Mouse (Mus musculus) liver, adult 2 months (tissue): ENCODE measurements around the gene Sh3kbp1. TPM values are rescaled to one million over a fixed set of nuclear protein-coding genes. Genes with fewer than 3 reads are reported as not detected.

Experiments used
- DNase-seq: peaks from one replicate; pipeline ENCODE4 v3.0.0-alpha.2; 2011; ENCODE audit warnings: low read depth, low spot score; ENCODE audit errors: extremely low read depth
- H3K27ac ChIP-seq: fragments of 200-500 bp; replicated peaks from 2 replicates; pipeline ENCODE4 v1.5.1; 2012; ENCODE audit warnings: low read depth, mild to moderate bottlenecking, control low read depth, inconsistent platforms, low read length; ENCODE audit not compliant: insufficient read depth
- H3K27me3 ChIP-seq: fragments of 200-500 bp; 2 replicates; pipeline ENCODE4 v1.6.1; 2012; ENCODE audit warnings: mild to moderate bottlenecking, moderate library complexity, low read length, inconsistent platforms; ENCODE audit not compliant: control insufficient read depth, insufficient read depth
- H3K36me3 ChIP-seq: fragments of 200-500 bp; 2 replicates; pipeline ENCODE4 v1.6.1; 2012; ENCODE audit warnings: low read length, inconsistent platforms; ENCODE audit not compliant: control insufficient read depth, insufficient read depth
- H3K4me1 ChIP-seq: fragments of 200-500 bp; 2 replicates; pipeline ENCODE4 v1.6.1; 2011; ENCODE audit warnings: low read length; ENCODE audit not compliant: control insufficient read depth, insufficient read depth
- H3K4me3 ChIP-seq: fragments of 200-500 bp; 2 replicates; pipeline ENCODE4 v1.5.1; 2011; ENCODE audit warnings: low read depth, mild to moderate bottlenecking, control low read depth, low read length, moderate library complexity; ENCODE audit not compliant: insufficient read depth
- H3K79me2 ChIP-seq: fragments of 200-500 bp; 2 replicates; pipeline ENCODE4 v1.6.1; 2012; ENCODE audit warnings: inconsistent platforms, mild to moderate bottlenecking, low read length, moderate library complexity; ENCODE audit not compliant: control insufficient read depth, insufficient read depth
- H3K9ac ChIP-seq: fragments of 200-500 bp; 2 replicates; pipeline ENCODE4 v1.6.1; 2012; ENCODE audit warnings: low read depth, mild to moderate bottlenecking, control low read depth, inconsistent platforms, low read length
- CTCF ChIP-seq: fragments of 200-500 bp; IDR thresholded peaks from 2 replicates; pipeline ENCODE4 v1.5.1; 2011; ENCODE audit warnings: low read depth, low read length, control low read depth
- POLR2A ChIP-seq: fragments of 200-500 bp; IDR thresholded peaks from 2 replicates; pipeline ENCODE4 v1.6.1; 2011; ENCODE audit warnings: low read length, control low read depth; ENCODE audit not compliant: insufficient read depth; ENCODE audit errors: extremely low read depth
- WGBS: fragments of 180-500 bp; shearing (Covaris S2); methylation state at CpG from one replicate; pipeline ENCODE4 v1.1.7; 2018; 5-methylcytosine and 5-hydroxymethylcytosine counted together
- polyA plus RNA-seq: library from polyadenylated mRNA; depleted of rRNA; stranded (reverse); fragments of >200 nt; gene quantifications from 2 replicates; pipeline ENCODE4 v1.2.3, GENCODE M21; 2012
- total RNA-seq: library from RNA; depleted of rRNA; stranded (reverse); fragments of >200 nt; gene quantifications from 2 replicates; pipeline ENCODE4 v1.2.3, GENCODE M21; 2014

Sh3kbp1 gene
- total and polyA plus RNA-seq, 2 experiments: 1.0 to 1.3 TPM

- no peak for TF ChIP-seq POLR2A
- WGBS: 84% methylated on average over 7 of the region's 7 CpGs
- Histone ChIP-seq H3K79me2 (no peaks in the 10 kb centered on the region), H3K4me3 (no peak overlapping the region), H3K27ac (no peak overlapping the region), H3K27me3 (no peaks in the 10 kb centered on the region), H3K9ac (no peak overlapping the region), H3K36me3 (no peaks in the 10 kb centered on the region), H3K4me1 (no peaks in the 10 kb centered on the region)
- no peak for DNase-seq
Observed at GRCm38 (mm10) chrX:159756901-159757821, 130.1 kb downstream of the Sh3kbp1 start.

- Histone ChIP-seq H3K4me1 (no peaks in the 10 kb centered on the region), H3K9ac (no peak overlapping the region), H3K27me3 (no peaks in the 10 kb centered on the region), H3K36me3 (no peaks in the 10 kb centered on the region), H3K4me3 (no peak overlapping the region), H3K27ac (no peak overlapping the region), H3K79me2 (no peaks in the 10 kb centered on the region)
- TF ChIP-seq POLR2A: no peak
- no peak for TF ChIP-seq CTCF
- DNase-seq: no peak
- WGBS: 79% methylated on average over 5 of the region's 5 CpGs
Observed at GRCm38 (mm10) chrX:159757854-159758540, 130.9 kb downstream of the Sh3kbp1 start.

- no peak for DNase-seq
- no peak overlapping the region for H3K4me3 ChIP-seq
- H3K9ac ChIP-seq: no peak overlapping the region
- no peaks in the 10 kb centered on the region for H3K4me1 ChIP-seq
- H3K27me3 ChIP-seq: no peaks in the 10 kb centered on the region
- 86% methylated on average over 3 of the region's 3 CpGs for WGBS
- H3K79me2 ChIP-seq: no peaks in the 10 kb centered on the region
- no peaks in the 10 kb centered on the region for H3K36me3 ChIP-seq
- no peak for TF ChIP-seq CTCF
- TF ChIP-seq POLR2A: no peak
- no peak overlapping the region for H3K27ac ChIP-seq
Observed at GRCm38 (mm10) chrX:159763801-159764200, 136.7 kb downstream of the Sh3kbp1 start.

DNA sequence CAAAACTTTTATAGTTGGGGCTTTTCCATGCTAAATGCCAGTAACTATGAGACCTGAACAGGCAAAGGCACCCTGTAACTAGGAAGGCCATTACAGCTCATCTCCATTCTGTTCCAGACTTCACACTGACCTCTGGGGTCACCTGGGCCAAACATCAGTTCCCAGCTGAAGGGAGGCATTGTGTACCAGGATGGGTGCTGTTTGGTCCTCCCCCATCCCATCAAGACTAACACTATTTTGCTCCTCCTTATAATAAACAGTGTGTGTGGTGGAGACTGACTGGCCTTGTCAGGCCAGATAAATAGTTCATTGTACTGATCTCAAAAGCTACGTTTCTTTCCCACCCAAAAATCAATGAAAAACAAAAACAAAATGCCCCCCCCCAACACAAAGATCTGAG, 138.8 kb downstream of the Sh3kbp1 start:
- no peak overlapping the region for H3K27ac ChIP-seq
- DNase-seq: no peak
- H3K27me3 ChIP-seq: no peaks in the 10 kb centered on the region
- TF ChIP-seq POLR2A (no peak), CTCF (no peak)
- H3K4me1 ChIP-seq: no peaks in the 10 kb centered on the region
- no peak overlapping the region for H3K9ac ChIP-seq
- H3K36me3 ChIP-seq: no peaks in the 10 kb centered on the region
- no peak overlapping the region for H3K4me3 ChIP-seq
- WGBS: 62% methylated on average over 1 of the region's 1 CpGs
- no peaks in the 10 kb centered on the region for H3K79me2 ChIP-seq

DNA sequence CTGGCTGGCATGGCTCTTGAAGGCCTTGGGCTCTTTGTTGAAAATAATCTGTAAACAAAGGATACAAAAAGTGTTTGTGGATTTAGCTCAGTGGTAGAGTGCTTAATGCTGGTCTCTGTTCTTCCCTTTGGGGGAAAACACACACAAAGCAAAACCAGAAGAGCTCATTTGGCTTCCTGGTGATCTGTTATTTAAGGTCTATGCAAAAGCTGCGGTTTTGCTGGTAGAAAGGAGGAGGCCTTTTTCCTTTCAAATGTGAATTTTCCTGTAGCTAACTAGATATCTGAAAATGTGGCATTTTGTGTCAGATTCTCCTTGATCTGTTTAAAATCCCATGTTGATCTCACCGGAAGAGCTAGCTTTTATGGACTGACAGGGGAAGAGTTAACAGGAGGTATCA, 141.9 kb downstream of the Sh3kbp1 start:
- no peaks in the 10 kb centered on the region for H3K4me1 ChIP-seq
- no peaks in the 10 kb centered on the region for H3K36me3 ChIP-seq
- no peak for DNase-seq
- no peak overlapping the region for H3K27ac ChIP-seq
- no peak overlapping the region for H3K9ac ChIP-seq
- H3K27me3 ChIP-seq: no peaks in the 10 kb centered on the region
- no peaks in the 10 kb centered on the region for H3K79me2 ChIP-seq
- 63% methylated on average over 2 of the region's 2 CpGs for WGBS
- H3K4me3 ChIP-seq: no peak overlapping the region
- TF ChIP-seq CTCF (no peak), POLR2A (no peak)

GRCm38 (mm10) chrX:159769773-159770172, 142.7 kb downstream of the Sh3kbp1 start:
- no peak overlapping the region for H3K4me3 ChIP-seq
- H3K9ac ChIP-seq: no peak overlapping the region
- H3K27me3 ChIP-seq: no peaks in the 10 kb centered on the region
- TF ChIP-seq POLR2A (no peak), CTCF (no peak)
- H3K4me1 ChIP-seq: no peaks in the 10 kb centered on the region
- H3K36me3 ChIP-seq: no peaks in the 10 kb centered on the region
- DNase-seq: no peak
- H3K27ac ChIP-seq: no peak overlapping the region
- WGBS: 95% methylated on average over 3 of the region's 3 CpGs
- H3K79me2 ChIP-seq: no peaks in the 10 kb centered on the region
